Mouse (Mus musculus): ENCODE data around the gene Mfap5.
"Not testable (repeated sequence)": the region's sequence is repeated elsewhere in the genome, so short reads cannot be mapped to it uniquely, and the experiment has no call there.

Gene Mfap5

DNA sequence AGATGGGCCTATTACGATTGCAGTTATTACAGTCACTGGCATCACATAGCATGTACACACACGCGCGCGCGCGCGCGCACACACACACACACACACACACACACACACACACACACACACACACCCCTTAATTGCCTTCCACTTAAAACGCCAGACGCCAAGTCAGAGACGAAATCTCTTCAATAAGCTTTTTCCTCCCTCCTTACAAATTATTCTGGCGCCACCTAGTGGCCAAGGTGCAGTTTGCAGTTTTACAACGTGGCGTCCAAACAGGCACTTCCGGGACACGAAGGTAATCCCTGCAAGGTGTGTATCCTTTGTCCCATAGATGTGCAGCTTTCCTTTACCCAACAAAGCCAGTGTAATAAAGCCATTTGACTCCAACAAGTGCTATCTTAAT is 54.8 kb downstream of the Mfap5 start:
- DNase-seq (ENCODE audit: low spot score), result peak; percentile 78

DNA sequence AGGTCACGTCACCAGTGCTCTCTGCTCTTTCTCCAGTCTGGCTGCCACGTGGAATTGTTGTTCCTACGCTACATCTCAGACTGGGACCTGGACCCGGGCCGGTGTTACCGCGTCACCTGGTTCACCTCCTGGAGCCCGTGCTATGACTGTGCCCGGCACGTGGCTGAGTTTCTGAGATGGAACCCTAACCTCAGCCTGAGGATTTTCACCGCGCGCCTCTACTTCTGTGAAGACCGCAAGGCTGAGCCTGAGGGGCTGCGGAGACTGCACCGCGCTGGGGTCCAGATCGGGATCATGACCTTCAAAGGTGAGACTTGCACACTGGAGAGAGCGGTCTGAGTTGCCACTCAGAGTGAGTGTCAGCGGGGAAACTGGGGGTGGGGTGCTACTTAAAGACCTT is 55.4 kb downstream of the Mfap5 start:
- DNase-seq (ENCODE audit: low spot score), result no peak

- peak; percentile 58 for DNase-seq (ENCODE audit: low spot score)
These were observed 56.8 kb downstream of the Mfap5 start for GRCm38 (mm10) chr6:122562463-122562862.

DNA sequence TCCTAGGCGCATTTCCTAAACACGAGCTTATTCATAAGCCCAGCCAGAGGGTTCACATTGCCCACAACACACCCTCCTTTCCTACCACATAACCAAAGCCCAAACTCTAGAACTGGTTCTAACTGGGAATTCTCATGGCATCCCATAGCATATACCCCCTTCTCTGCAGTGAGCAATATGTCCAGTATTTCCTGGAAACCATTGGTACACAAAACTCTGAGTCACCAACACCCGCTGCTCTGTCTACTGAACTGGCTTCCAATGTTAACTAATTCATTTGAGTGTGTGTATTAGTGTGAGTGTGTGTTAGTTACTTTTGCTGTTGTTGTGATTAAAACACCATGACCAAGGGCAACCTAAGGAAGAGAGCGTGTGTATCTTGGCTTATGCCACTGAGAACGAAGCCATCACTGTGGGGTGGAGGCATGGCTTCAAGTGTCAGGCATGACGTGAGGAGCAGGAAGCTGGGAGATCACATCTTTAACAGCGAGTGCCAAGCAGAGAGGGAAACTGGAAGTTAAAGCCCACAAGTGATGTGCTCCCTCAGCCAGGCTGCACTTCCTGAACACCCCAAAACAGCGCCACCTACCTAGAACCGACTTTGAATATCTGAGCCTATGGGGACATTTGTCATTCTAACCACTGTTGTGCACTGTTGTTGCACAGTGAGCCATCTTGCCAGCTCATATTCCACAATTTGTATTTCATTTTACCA is 59.6 kb downstream of the Mfap5 start:
- DNase-seq (ENCODE audit: low spot score), result no peak

DNA sequence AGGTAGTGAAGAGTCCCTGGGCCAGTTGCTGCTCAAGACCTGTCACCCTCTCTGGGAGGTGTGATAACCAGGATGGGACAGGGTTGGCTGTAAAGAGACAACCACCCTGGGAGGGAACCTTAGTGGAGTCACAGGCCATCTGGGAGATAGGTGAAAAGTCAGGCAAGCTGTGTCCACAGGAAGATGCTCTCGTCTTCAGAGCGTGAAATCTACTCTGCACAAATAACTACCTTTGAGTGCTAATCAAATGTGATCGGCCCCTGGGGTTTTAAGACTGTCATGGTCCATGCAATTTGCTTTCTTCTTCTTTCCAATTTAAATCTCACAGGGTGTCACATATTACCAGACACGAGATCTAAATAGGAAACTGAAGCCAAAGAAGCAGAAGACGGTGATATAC is 63.5 kb downstream of the Mfap5 start:
- DNase-seq (ENCODE audit: low spot score), result no peak

DNA sequence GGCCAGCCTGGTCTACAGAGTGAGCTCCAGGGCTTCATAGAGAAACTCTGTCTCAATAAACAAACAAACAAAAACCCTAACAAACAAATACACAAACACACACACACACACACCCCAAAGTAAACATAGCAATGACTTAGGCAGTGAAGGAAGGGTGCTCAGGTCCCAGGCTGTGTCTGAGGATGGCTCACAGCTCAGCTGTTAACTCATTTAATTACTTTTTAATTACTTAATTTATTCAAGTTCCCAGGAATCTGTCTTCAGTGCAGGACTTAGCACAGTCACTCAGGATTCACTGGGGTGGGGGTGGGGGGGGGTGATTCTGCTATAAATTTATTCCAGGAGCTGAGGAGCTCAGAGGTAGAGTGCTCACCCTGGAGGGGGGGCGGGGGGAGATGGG is 64.1 kb downstream of the Mfap5 start:
- no peak for DNase-seq (ENCODE audit: low spot score)

GRCm38 (mm10) chr6:122570695-122571616 is 65.3 kb downstream of the Mfap5 start:
- no peak for DNase-seq (ENCODE audit: low spot score)

GRCm38 (mm10) chr6:122571617-122571959 is 65.9 kb downstream of the Mfap5 start:
- no peak for DNase-seq (ENCODE audit: low spot score)

DNA sequence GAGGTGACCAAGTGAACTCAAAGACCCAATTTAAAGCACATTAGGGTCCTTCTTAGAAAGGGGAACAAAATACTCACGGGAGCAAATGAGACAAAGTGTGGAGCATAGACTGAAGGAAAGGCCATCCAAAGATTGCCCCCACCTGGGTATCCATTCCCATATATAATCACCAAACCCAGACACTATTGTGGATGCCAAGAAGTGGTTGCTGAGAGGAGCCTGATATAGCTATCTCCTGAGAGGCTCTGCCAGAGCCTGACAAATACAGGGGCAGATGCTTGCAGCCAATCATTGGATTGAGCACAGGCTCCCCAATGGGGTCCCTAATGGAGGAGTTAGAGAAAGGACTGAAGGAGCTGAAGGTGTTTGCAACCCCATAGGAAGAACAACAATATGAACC is 69.4 kb downstream of the Mfap5 start:
- DNase-seq (ENCODE audit: low spot score), result not testable (repeated sequence)

GRCm38 (mm10) chr6:122577030-122577429 is 71.4 kb downstream of the Mfap5 start:
- no peak for DNase-seq (ENCODE audit: low spot score)

Data from c-Kit-positive CD71-positive TER-119-positive erythroid progenitor cells, embryonic 14.5 days (primary cell).